10 mouse cellular contexts compared by ENCODE assay signal in the genomic region with DNA sequence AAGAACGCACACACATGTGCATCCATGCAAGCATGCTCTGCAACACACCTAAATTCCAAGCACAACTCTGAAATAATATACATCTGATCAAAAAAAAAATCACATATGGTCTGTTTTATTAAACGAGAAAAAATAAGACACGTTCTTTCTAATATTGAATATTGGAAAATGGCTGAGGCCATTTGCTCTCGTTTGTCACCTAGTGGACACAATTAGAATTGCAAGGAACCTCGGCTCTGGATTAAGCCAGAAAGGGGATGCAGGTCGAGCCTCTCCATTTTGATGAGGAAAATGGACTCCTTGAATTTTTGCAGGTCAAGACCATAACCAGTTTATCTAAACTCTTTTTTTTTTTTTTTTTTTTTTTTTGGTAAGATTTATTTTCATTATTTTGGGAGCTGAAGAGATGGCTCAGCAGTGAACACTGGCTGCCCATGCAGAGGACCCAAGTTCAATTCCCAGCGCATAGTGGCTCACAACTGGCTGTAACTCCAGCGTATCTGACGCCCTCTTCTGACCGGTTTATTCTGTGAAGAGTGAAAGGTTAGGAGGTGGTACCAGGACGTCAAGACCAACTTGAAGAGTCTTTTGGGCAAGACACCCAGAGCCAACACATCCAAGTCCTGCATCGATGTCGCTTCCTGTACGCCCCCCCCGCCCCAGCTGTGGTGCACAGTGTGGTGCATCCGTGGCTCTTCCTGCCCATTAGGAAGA. TPM values are rescaled to one million over a fixed set of nuclear protein-coding genes. Genes with fewer than 3 reads are reported as not detected.
DNase-seq lines count a peak whose midpoint lies in the region; ATAC-seq lines count a peak whose summit lies in the region.
"Had no signal": no experiment of that assay in that cellular context is flagged by ENCODE, and none has a peak within 500 bp of the region (broad histone marks: within the 10 kb centered on the region; RNA-seq: fewer than 3 reads in every experiment).

No protein-coding gene starts in this region.

- H3K4me3 ChIP-seq in liver, embryonic 12.5 days: no peak overlapping the region
- H3K4me3 ChIP-seq: heart, embryonic 13.5 days; liver, embryonic 13.5 days had no signal

- peaks cover 5% of the 10 kb centered on the region; the same call in 1 of the 2 replicates for H3K9me3 ChIP-seq in liver, embryonic 12.5 days (replicated peaks)
- H3K9me3 ChIP-seq: heart, embryonic 13.5 days had no signal

- H3K4me2 ChIP-seq in liver, embryonic 12.5 days: no peak overlapping the region
- H3K4me2 ChIP-seq: heart, embryonic 13.5 days; liver, embryonic 13.5 days had no signal

- intact Hi-C loops in gastrocnemius, postnatal 36 days (cut with DNase I): loop anchor here (2.0 kb wide), 1 partner anchor 174 kb away; no protein-coding TSS in a partner anchor

- H3K27me3 ChIP-seq in liver, embryonic 12.5 days (replicated peaks): no peaks in the 10 kb centered on the region; the same call in 1 of the 2 replicates
- H3K27me3 ChIP-seq: heart, embryonic 13.5 days; liver, embryonic 13.5 days had no signal

- peak; percentile 65 to 67 for DNase-seq in cerebellum, adult 18-20 months
- DNase-seq in liver: peak; percentile 46
- peak; percentile 71 for DNase-seq in brain, adult 2 months (ENCODE audit: low read depth, low spot score)
- peak; percentile 57 for DNase-seq in kidney, postnatal 10 days
- peak; percentile 38 for DNase-seq in thymus, postnatal 4 days
- DNase-seq in gastrocnemius, postnatal 36 days: no peak
- DNase-seq: liver, embryonic 13.5 days had no signal

- H3K9ac ChIP-seq in liver, embryonic 12.5 days: no peak overlapping the region
- H3K9ac ChIP-seq: heart, embryonic 13.5 days; liver, embryonic 13.5 days had no signal

- ATAC-seq in cerebellum, adult (ENCODE audit: insufficient number of reproducible peaks, low FRiP score, low TSS enrichment): no peak
- ATAC-seq in liver, embryonic 12.5 days: no peak

- 49% methylated on average over 16 of the region's 16 CpGs for WGBS in liver, embryonic 12.5 days (ENCODE audit: insufficient replicate concordance)

- H3K4me1 ChIP-seq in liver, embryonic 12.5 days: peaks cover 24% of the 10 kb centered on the region
- H3K4me1 ChIP-seq: heart, embryonic 13.5 days had no signal

- no peaks in the 10 kb centered on the region for H3K36me3 ChIP-seq in liver, embryonic 12.5 days
- H3K36me3 ChIP-seq: heart, embryonic 13.5 days; liver, embryonic 13.5 days had no signal

- no peak overlapping the region for H3K27ac ChIP-seq in liver, embryonic 12.5 days
- H3K27ac ChIP-seq: heart, embryonic 13.5 days had no signal

RNA-seq across cellular contexts. Expression of a gene that starts 4.9 kb away (rescaled TPM):
- 41.2 and 42.7 TPM in 2 replicates for polyA plus RNA-seq in liver, embryonic 12.5 days (2016; fragmentation: Nextera tagmentation; extraction: Ambion mirVana)
- 10 to 100 TPM; 24.3 to 26.1 TPM for total RNA-seq in gastrocnemius, postnatal 36 days (2021)

RNA-seq across cellular contexts. Expression of a gene that starts 7.4 kb away (rescaled TPM):
- polyA plus RNA-seq in liver, embryonic 12.5 days (2016; fragmentation: Nextera tagmentation; extraction: Ambion mirVana): 23.7 and 25.7 TPM in 2 replicates
- 10 to 100 TPM; 32.1 to 34.3 TPM for total RNA-seq in gastrocnemius, postnatal 36 days (2021)

RNA-seq across cellular contexts. Expression of a gene that starts 58.9 kb away (rescaled TPM):
- 0.64 and 0.74 TPM in 2 replicates for polyA plus RNA-seq in liver, embryonic 12.5 days (2016; fragmentation: Nextera tagmentation; extraction: Ambion mirVana)
- total RNA-seq in gastrocnemius, postnatal 36 days (2021): 1 to 10 TPM; 5.0 to 6.3 TPM

RNA-seq across cellular contexts. Expression of a gene that starts 59.5 kb away (rescaled TPM):
- 103 TPM in 2 replicates for polyA plus RNA-seq in liver, embryonic 12.5 days (2016; fragmentation: Nextera tagmentation; extraction: Ambion mirVana)
- 10 to 100 TPM; 32.4 to 36.7 TPM for total RNA-seq in gastrocnemius, postnatal 36 days (2021)

Comparison
In these comparisons a context has a peak if more than half of its experiments do, and no peak if none do; other contexts are left out.
1. DNase-seq: peak in cerebellum, adult 18-20 months (2 of 2), liver (single experiment), brain, adult 2 months (single experiment), kidney, postnatal 10 days (single experiment) and thymus, postnatal 4 days (single experiment); none in gastrocnemius, postnatal 36 days (0 of 2).